Mouse (Mus musculus): ENCODE measurements around the gene Kcnd3. TPM values are rescaled to one million over a fixed set of nuclear protein-coding genes. Genes with fewer than 3 reads are reported as not detected.

The Kcnd3 gene
- polyA plus RNA-seq, 1 experiment from 2014 or later, result 0.57 TPM

DNA sequence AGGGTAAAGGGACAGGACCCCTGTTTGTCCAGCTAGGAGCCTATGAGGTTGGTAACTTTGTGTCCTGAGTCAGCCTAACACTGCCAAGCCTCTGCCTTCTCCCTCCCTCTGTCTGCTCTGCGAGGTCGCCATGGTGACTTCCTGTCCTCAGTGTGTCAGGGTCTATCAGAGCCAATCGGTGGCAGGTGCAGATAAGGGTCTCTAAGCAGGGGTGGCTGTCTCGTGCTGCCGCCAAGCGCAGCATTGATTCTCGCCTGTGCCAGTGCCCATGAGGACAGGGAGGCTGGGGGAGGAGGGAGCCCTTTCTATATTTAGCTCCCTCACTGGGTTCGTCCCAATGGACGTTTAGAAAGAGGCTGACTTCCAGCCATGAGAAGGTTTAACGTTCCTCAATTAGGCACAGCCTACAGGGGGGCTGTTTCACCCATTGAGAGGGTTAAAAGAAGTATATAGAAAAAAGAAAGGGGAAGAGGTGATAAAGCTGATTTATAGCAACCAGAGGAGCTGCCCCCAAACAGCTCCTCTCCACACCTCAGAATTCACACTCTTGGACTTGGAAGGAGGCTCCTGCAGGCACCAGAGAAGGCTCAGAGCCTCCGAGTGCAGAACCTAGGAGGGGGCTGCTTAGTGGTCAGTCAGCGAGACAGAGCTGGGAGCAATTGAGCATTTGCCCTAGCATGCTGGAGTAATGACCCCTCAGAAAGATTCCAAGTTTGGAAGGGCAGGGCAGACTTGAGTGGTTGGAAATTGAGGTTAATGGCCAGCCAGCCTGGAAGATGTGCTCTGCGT is 86.9 kb downstream of the Kcnd3 start:
- WGBS, result 33% methylated on average over 13 of the region's 13 CpGs
- no peaks in the 10 kb centered on the region for H3K9me3 ChIP-seq
- no peak for DNase-seq (ENCODE audit: low spot score)
- no peak overlapping the region for H3K4me3 ChIP-seq
- peaks cover 16% of the 10 kb centered on the region for H3K4me1 ChIP-seq
- H3K27me3 ChIP-seq (replicated peaks; ENCODE audit: low read depth, poor library complexity, severe bottlenecking), result no peaks in the 10 kb centered on the region
- H3K27ac ChIP-seq (replicated peaks), result no peak overlapping the region
- no peaks in the 10 kb centered on the region for H3K36me3 ChIP-seq (replicated peaks)

DNA sequence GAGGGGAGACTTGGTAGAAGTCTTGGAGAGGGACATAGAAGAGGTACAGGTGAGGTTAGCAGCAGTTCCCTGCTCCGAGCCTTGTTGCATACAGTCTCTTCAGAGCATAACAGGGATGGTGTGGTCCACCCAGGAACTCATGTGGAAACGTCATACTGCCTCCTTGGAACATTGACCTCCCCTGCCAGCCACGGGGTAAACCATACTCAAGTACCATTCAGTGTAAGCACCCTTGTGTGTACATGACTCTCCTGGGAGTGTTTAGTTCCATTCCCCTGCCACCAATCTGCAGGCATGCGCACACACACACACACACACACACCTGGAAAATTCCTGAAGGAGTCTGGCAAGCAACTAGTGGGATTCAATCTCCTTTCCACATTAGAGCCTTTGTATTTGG is 90.6 kb downstream of the Kcnd3 start:
- H3K9me3 ChIP-seq, result no peaks in the 10 kb centered on the region
- no peak for DNase-seq (ENCODE audit: low spot score)
- 82% methylated on average over 4 of the region's 4 CpGs for WGBS

DNA sequence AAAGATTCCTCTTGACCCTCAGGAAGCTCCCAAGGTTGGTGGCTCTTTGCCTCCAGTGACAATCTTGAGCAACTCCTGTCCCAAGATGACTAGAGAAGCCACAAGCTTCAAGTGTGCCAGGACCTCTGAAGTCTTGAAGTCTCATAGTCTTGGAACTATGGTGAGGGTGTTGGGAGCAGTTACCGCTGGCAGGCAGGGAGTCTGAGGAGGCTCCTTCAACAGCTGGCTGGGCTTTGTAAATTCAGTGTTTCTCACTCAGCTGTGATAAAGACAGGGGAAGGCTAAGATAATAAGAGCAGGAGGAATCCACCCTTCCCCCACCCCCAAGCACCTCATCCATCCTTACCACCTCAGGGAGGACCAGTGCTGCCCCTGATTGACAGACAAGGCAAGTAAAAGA is 92.0 kb downstream of the Kcnd3 start:
- H3K4me3 ChIP-seq, result no peak overlapping the region
- no peaks in the 10 kb centered on the region for H3K9me3 ChIP-seq
- H3K27ac ChIP-seq (replicated peaks), result no peak overlapping the region
- DNase-seq (ENCODE audit: low spot score), result no peak
- no peaks in the 10 kb centered on the region for H3K36me3 ChIP-seq (replicated peaks)
- WGBS, result 86% methylated on average over 1 of the region's 1 CpGs
- H3K27me3 ChIP-seq (replicated peaks; ENCODE audit: low read depth, poor library complexity, severe bottlenecking), result no peaks in the 10 kb centered on the region
- peaks cover 6% of the 10 kb centered on the region for H3K4me1 ChIP-seq

More for the DNA sequence above, 90.6 kb downstream of the Kcnd3 start:
- no peaks in the 10 kb centered on the region for H3K36me3 ChIP-seq (replicated peaks)
- H3K4me1 ChIP-seq, result peaks cover 16% of the 10 kb centered on the region
- no peaks in the 10 kb centered on the region for H3K27me3 ChIP-seq (replicated peaks; ENCODE audit: low read depth, poor library complexity, severe bottlenecking)
- H3K27ac ChIP-seq (replicated peaks), result no peak overlapping the region
- no peak overlapping the region for H3K4me3 ChIP-seq

DNA sequence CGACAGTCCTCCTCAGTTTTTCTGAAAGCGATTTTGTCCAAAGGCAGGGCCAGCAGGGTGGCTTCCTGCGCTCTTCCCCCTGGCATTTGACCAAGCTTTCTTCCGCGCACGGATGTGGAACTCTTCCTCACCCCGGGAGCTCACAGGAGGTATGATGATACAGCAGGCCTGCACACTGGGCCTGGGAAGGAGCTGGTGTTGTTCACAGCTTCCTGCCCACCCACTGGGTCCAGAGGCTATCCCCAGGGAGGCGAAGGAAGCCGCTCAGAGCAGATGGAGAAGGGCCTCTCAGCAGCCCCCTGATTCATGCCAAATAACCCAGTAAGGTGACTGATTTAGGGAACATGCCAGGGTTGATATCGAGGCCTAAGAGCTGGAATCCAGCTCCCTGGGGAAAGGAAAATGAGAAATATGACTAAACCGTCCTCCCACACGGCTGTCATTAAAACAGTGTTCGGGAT is 94.5 kb downstream of the Kcnd3 start:
- Histone ChIP-seq H3K27me3 (replicated peaks; ENCODE audit: low read depth, poor library complexity, severe bottlenecking) (no peaks in the 10 kb centered on the region), H3K4me3 (no peak overlapping the region), H3K4me1 (no peaks in the 10 kb centered on the region), H3K9me3 (no peaks in the 10 kb centered on the region), H3K27ac (replicated peaks) (no peak overlapping the region), H3K36me3 (replicated peaks) (no peaks in the 10 kb centered on the region)
- 51% methylated on average over 13 of the region's 13 CpGs for WGBS
- no peak for DNase-seq (ENCODE audit: low spot score)

DNA sequence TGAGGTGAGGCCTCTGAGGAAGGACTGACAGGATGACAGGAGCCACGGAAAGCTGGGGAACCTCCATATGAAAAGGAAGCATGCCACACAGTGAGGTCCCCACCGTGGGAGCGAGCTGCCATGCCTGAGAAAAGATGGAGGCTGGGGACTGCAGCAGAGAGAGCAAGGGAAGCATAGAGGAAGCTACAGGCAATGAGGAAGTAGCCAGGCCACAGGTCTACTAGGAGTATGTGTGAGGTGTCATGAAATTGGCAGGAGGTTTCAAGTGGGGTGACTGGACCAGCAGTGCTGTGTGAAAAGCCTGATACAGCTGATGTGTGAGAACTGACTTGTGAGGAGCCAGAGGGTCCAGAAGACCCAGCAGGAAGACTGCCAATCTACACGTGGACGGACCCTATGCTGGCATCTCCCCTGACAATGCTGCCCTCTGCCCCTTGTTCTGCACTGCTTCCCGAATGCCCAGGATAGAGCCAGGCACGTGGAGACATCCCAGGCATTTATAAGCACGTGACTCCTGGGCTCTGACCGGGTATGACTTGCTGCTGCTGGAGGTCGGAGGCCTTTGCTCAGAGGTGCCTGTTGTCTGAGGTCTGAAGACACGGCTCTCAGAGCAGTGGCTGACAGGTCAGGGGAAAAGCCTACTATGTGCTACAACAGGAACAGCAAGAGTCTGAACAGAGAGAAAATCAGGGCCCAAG is 96.1 kb downstream of the Kcnd3 start:
- H3K4me1 ChIP-seq, result no peaks in the 10 kb centered on the region
- no peaks in the 10 kb centered on the region for H3K36me3 ChIP-seq (replicated peaks)
- DNase-seq (ENCODE audit: low spot score), result no peak
- 79% methylated on average over 11 of the region's 11 CpGs for WGBS
- H3K9me3 ChIP-seq, result no peaks in the 10 kb centered on the region
- H3K4me3 ChIP-seq, result no peak overlapping the region
- H3K27me3 ChIP-seq (replicated peaks; ENCODE audit: low read depth, poor library complexity, severe bottlenecking), result no peaks in the 10 kb centered on the region
- H3K27ac ChIP-seq (replicated peaks), result no peak overlapping the region

DNA sequence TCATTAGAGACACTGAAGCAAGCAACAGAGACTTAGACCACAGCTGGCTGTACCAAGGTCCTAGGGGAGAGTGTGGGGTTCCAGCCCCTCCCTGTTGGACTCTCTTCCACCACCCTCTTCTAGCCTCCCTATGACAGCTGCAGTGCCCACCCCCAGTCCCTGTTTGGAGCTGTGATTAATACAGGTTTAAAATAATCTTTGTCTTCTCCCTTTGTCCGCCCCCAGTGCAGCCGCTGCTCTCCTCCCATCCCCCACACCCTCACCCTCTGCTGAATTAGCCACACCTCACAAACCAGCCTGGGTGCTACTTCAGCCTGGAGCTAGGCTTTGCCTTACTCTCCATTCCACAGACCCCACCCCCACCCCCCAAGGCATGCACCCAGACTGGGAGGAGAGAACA is 107.3 kb downstream of the Kcnd3 start:
- DNase-seq (ENCODE audit: low spot score), result no peak
- WGBS, result 37% methylated on average over 2 of the region's 2 CpGs
- H3K27me3 ChIP-seq (replicated peaks; ENCODE audit: low read depth, poor library complexity, severe bottlenecking), result no peaks in the 10 kb centered on the region
- peaks cover 11% of the 10 kb centered on the region for H3K4me1 ChIP-seq
- no peaks in the 10 kb centered on the region for H3K36me3 ChIP-seq (replicated peaks)
- no peaks in the 10 kb centered on the region for H3K9me3 ChIP-seq
- H3K27ac ChIP-seq (replicated peaks), result no peak overlapping the region; the same call in 1 of the 2 replicates
- H3K4me3 ChIP-seq, result no peak overlapping the region

DNA sequence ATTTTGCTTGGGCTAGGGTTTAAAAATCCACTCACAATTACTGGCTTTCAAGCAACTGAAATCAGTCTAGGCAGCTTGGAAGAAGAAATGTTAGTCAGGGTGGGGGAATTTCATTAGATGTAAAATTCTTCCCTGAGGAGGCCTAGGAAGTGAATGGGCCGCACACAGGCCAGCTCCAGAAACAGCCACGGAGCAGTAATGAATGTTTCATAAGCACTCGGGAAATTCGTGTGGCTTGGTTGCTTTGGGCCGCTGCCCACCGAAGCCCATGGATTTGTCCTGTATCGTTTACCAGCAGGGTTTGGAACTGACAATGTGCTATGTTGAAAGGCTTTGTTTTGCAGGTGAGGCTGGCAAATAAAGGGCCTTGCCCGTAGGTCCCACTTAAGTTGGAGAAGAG is 114.8 kb downstream of the Kcnd3 start:
- Histone ChIP-seq H3K4me3 (no peak overlapping the region), H3K27me3 (replicated peaks; ENCODE audit: low read depth, poor library complexity, severe bottlenecking) (peaks cover 15% of the 10 kb centered on the region), H3K27ac (replicated peaks) (no peak overlapping the region), H3K36me3 (replicated peaks) (no peaks in the 10 kb centered on the region), H3K4me1 (peaks cover 14% of the 10 kb centered on the region; the same call in 1 of the 2 replicates), H3K9me3 (no peaks in the 10 kb centered on the region)
- WGBS, result 88% methylated on average over 8 of the region's 8 CpGs
- no peak for DNase-seq (ENCODE audit: low spot score)

DNA sequence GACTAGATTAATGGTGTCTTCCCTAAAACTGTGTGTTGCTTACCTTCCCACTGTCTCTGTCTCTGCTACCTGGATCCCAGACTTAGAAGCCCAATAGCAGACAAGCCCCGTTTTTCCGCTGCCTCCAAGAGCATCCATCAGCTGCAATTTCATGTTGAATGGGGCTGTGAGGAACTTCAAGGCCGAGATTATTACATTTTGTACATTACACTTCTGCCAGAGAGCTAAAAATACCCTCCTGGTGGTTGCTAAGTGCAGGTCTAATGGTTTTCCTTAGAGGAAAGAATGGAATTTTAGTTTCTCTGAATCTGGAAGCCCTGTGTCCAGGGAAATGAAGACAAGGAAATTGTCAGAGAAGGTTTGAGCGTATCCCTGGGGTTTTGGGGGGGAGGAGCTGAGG is 115.3 kb downstream of the Kcnd3 start:
- H3K36me3 ChIP-seq (replicated peaks), result no peaks in the 10 kb centered on the region
- no peak for DNase-seq (ENCODE audit: low spot score)
- peaks cover 14% of the 10 kb centered on the region; the same call in 1 of the 2 replicates for H3K4me1 ChIP-seq
- H3K27ac ChIP-seq (replicated peaks), result no peak overlapping the region
- no peaks in the 10 kb centered on the region for H3K9me3 ChIP-seq
- no peak overlapping the region for H3K4me3 ChIP-seq
- H3K27me3 ChIP-seq (replicated peaks; ENCODE audit: low read depth, poor library complexity, severe bottlenecking), result peaks cover 18% of the 10 kb centered on the region
- 76% methylated on average over 4 of the region's 4 CpGs for WGBS

DNA sequence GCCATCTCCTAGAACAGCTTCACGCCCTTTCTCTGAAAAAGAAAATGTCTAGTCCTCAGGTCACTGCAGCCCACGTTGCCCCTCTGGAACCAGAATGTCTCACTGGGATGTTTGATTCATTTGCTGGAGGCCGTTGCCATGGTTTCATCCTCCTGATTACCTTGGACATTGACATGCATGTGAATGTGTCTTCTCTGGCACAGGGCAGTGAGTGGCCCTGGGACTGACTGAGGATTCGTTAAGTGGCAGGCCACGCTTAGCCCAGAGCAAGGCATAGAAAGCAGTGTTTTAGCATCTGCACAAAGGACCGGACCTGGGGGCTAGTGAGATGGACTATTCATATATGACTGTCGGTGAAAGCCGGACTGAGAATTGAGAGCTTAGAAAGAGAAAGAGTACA is 116.3 kb downstream of the Kcnd3 start:
- no peaks in the 10 kb centered on the region for H3K9me3 ChIP-seq
- H3K36me3 ChIP-seq (replicated peaks), result no peaks in the 10 kb centered on the region
- no peak overlapping the region for H3K27ac ChIP-seq (replicated peaks)
- peaks cover 18% of the 10 kb centered on the region for H3K27me3 ChIP-seq (replicated peaks; ENCODE audit: low read depth, poor library complexity, severe bottlenecking)
- 81% methylated on average over 8 of the region's 8 CpGs for WGBS
- H3K4me1 ChIP-seq, result peaks cover 14% of the 10 kb centered on the region; the same call in 1 of the 2 replicates
- no peak overlapping the region for H3K4me3 ChIP-seq
- no peak for DNase-seq (ENCODE audit: low spot score)

DNA sequence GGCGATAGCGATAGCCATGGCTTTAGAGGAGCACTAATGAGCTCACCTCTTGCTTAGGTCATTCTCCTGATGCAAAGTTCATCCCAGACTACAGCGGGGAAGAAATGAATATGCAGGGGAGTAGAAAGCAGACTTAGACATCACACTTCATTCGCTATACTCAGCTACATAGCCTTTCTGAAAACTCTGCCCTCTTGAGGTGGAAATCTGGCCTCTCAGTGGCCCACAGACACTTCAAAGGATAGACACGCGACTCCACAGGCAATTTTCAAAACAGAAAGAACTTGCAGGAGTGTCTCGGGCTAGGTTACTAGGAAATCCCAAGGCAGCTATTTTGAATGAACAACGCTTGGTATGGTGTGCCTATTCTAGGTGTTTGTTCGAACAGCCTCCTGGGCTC is 116.7 kb downstream of the Kcnd3 start:
- H3K4me3 ChIP-seq, result no peak overlapping the region
- peaks cover 18% of the 10 kb centered on the region for H3K27me3 ChIP-seq (replicated peaks; ENCODE audit: low read depth, poor library complexity, severe bottlenecking)
- no peak overlapping the region for H3K27ac ChIP-seq (replicated peaks)
- H3K9me3 ChIP-seq, result no peaks in the 10 kb centered on the region
- no peak for DNase-seq (ENCODE audit: low spot score)
- WGBS, result 79% methylated on average over 9 of the region's 9 CpGs
- no peaks in the 10 kb centered on the region for H3K36me3 ChIP-seq (replicated peaks)
- H3K4me1 ChIP-seq, result peaks cover 14% of the 10 kb centered on the region; the same call in 1 of the 2 replicates

DNA sequence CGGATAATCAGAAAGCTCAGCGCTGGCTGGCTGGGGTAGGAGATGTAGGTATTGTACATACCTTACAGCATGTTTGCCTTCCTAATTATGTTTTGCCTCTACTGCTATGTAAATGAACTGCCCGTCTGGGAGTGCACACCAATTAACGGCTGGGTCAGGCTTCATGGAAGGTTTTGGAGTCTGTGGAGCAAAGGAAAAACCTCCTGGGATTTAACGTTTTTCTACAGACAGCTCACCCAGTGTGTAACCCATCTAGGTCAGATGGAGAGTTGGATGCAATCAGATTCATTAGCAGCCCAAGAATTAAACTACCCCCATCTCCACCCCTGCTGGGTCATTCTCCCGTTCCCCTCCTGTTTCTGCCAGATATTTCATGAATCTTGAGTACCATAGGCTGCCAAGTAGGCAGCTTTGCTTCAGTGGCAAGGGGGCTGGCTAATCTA is 117.2 kb downstream of the Kcnd3 start:
- no peak for DNase-seq (ENCODE audit: low spot score)
- Histone ChIP-seq H3K36me3 (replicated peaks) (no peaks in the 10 kb centered on the region), H3K9me3 (no peaks in the 10 kb centered on the region), H3K27me3 (replicated peaks; ENCODE audit: low read depth, poor library complexity, severe bottlenecking) (peaks cover 18% of the 10 kb centered on the region), H3K4me3 (no peak overlapping the region), H3K27ac (replicated peaks) (no peak overlapping the region), H3K4me1 (peaks cover 14% of the 10 kb centered on the region; the same call in 1 of the 2 replicates)
- WGBS, result 55% methylated on average over 6 of the region's 6 CpGs

DNA sequence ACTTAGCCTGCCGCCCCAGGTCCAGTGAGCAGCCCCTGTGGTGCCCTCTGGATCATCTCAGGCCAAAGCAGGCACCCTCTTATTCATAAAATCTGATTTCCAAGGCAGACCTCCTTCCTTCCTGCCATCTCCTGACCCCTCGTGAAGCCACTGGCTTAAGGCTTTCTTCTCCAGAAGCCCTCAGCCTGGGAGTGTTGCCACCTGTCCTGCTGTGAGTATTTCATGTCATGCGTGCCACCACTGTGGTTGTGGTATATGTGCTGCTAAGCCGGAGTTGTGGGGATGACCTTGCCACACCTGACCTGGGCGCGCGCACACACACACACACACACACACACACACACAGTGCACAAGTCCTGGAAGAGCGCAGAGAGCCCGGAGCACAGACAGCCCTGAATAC is 117.8 kb downstream of the Kcnd3 start:
- DNase-seq (ENCODE audit: low spot score), result no peak
- Histone ChIP-seq H3K4me1 (peaks cover 9% of the 10 kb centered on the region; the same call in 1 of the 2 replicates), H3K27me3 (replicated peaks; ENCODE audit: low read depth, poor library complexity, severe bottlenecking) (peaks cover 18% of the 10 kb centered on the region), H3K27ac (replicated peaks) (no peak overlapping the region), H3K36me3 (replicated peaks) (no peaks in the 10 kb centered on the region), H3K4me3 (no peak overlapping the region), H3K9me3 (no peaks in the 10 kb centered on the region)
- 80% methylated on average over 9 of the region's 9 CpGs for WGBS

DNA sequence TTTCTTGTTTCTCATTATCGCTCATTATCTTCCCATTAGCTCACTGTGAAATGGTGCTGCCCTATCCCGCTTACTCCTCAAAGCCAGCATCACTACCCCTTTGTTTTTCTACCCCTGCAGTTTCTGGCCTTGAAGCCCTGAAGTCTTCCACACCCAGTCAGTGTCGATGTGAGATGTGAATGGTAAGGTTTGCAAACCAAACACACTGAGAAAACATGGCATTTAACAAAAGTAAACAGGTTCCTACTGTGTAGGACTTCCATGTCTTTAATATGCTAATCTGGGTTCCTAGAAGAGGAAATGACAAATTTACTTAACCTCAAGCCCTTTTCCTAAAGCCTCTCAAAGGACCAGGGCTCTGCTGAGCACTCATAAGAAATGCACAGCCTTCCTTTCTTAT is 118.7 kb downstream of the Kcnd3 start:
- peaks cover 9% of the 10 kb centered on the region; the same call in 1 of the 2 replicates for H3K4me1 ChIP-seq
- peaks cover 18% of the 10 kb centered on the region for H3K27me3 ChIP-seq (replicated peaks; ENCODE audit: low read depth, poor library complexity, severe bottlenecking)
- no peak for DNase-seq (ENCODE audit: low spot score)
- H3K27ac ChIP-seq (replicated peaks), result no peak overlapping the region
- WGBS, result 32% methylated on average over 3 of the region's 3 CpGs
- no peaks in the 10 kb centered on the region for H3K9me3 ChIP-seq
- no peak overlapping the region for H3K4me3 ChIP-seq
- H3K36me3 ChIP-seq (replicated peaks), result no peaks in the 10 kb centered on the region
